Mouse (Mus musculus) heart, adult 10 weeks (tissue): ENCODE measurements around the gene Tiparp. TPM values are rescaled to one million over a fixed set of nuclear protein-coding genes. Genes with fewer than 3 reads are reported as not detected.

Source experiments
- polyA plus RNA-seq: library from polyadenylated mRNA; stranded (reverse); fragments of 350-450 nt; fragmentation: Illumina TruSeq; extraction: RNeasy Lipid Tissue Mini Kit (QIAGEN cat#74804); gene quantifications from one replicate; pipeline ENCODE4 v1.2.3, GENCODE M21; 2014; ENCODE audit warnings: low read depth, low replicate concordance

Gene Tiparp
- polyA plus RNA-seq: 8.0 TPM

DNA sequence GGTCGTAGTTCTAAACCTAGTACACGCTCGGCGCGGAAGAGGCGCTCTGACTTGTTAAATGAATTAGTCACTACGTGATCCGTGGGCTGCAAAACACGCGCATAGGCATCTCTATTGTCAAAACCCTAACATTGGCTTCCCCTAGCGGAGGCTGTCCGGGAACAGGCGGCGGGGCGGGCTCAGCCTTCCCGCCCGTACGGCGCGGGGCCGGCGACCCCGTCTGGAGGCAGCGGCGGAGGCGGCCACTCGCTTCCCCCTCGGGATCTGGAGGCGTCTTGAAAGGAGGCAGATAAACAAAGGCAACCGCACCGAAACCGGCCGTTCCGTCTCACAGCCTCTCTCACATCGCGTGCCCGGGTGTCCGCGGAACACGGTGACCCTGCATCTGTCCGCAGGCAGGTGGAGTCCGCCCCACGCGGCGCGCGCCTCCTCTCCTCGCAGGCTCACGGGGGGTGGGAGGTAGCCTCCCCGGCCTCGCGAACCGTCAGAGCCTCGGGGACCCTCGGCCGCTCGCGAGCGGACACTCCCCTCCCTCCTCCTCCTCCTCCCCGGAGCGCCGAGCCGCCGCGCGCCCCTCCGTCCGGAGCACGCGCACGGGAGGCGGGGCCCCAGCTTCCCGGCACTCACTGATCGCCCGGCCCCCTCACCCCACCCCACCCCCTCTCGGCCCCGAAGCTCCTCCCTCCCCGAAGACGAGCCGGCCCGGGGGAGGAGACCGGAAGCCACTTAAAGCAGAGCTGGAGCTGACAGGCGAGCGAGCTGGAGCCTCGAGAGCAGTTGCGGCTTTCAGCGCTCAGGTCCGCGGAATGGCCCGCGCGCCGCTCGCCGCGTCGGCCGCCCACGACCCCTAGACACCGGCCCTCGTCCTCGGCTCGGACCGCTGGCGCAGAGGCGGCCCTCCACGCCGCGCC is at the start of gene Tiparp:
Gene Tiparp, plus strand, starts transcription at position 720 of the 911 bp plus-strand sequence.

Other genes with a start within 250 kb of the Tiparp start
- 131 TPM for gene Ssr3, start 135.8 kb upstream of the Tiparp start, polyA plus RNA-seq
- gene Lekr1, start 137.8 kb downstream of the Tiparp start, polyA plus RNA-seq: 2.0 TPM